Comparison of ENCODE assay signal across 25 mouse cellular contexts in the genomic region with DNA sequence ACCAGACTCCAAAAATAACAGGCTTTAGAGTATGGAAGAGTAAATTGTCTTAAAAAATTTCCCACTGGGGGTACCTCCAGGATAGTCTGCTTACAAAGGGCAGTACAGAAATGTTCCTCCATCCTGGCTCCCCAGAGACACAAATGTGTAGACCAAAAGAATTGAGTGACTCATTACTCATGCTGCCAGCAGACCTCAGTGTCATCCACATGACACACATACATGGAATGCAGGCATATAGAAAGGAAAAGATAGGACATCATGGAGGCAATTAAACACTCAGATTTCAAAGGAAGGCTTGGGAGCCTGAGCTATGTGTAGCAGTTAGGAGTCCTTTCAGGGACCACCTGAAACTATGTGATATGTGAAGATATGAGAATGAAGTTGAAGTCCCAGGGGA.
"Had no signal": no experiment of that assay in that cellular context is flagged by ENCODE, and none has a peak within 500 bp of the region (broad histone marks: within the 10 kb centered on the region; RNA-seq: fewer than 3 reads in every experiment).

No protein-coding gene starts in this region.

- H3K4me3 ChIP-seq: gastrocnemius, adult 2 months; heart, embryonic 10.5 days; heart, embryonic 12.5 days; hindbrain, embryonic 10.5 days; hindbrain, embryonic 12.5 days; intestine, embryonic 15.5 days; kidney, embryonic 15.5 days; limb, embryonic 13.5 days; limb, embryonic 15.5 days; liver, embryonic 12.5 days had no signal

- DNase-seq: gastrocnemius, adult 2 months; gastrocnemius, postnatal 10 days; gastrocnemius, postnatal 25 days; heart, adult 18-20 months; heart, postnatal 10 days; heart, postnatal 4 days; kidney, adult 18-20 months; kidney, adult 9 months; kidney, postnatal 14 days; kidney, postnatal 36 days; layer of hippocampus, adult 9-11 months; layer of hippocampus, postnatal 36 days; left cerebral cortex, postnatal 4 days had no signal

- H3K36me3 ChIP-seq: heart, embryonic 10.5 days; heart, embryonic 12.5 days; hindbrain, embryonic 10.5 days; hindbrain, embryonic 12.5 days; intestine, embryonic 15.5 days; kidney, embryonic 15.5 days; limb, embryonic 13.5 days; limb, embryonic 15.5 days; liver, embryonic 12.5 days had no signal

- H3K27me3 ChIP-seq: heart, embryonic 12.5 days; hindbrain, embryonic 12.5 days; intestine, embryonic 15.5 days; kidney, embryonic 15.5 days; limb, embryonic 13.5 days; limb, embryonic 15.5 days; liver, embryonic 12.5 days had no signal

- H3K4me1 ChIP-seq: heart, embryonic 10.5 days; heart, embryonic 12.5 days; hindbrain, embryonic 12.5 days; intestine, embryonic 15.5 days; kidney, embryonic 15.5 days; limb, embryonic 13.5 days; limb, embryonic 15.5 days; liver, embryonic 12.5 days had no signal

- H3K27ac ChIP-seq: gastrocnemius, adult 2 months; heart, embryonic 10.5 days; hindbrain, embryonic 10.5 days; hindbrain, embryonic 12.5 days; hindbrain, embryonic 14.5 days; intestine, embryonic 15.5 days; kidney, embryonic 15.5 days; kidney, postnatal 0 days; limb, embryonic 13.5 days; limb, embryonic 15.5 days; liver, embryonic 12.5 days; liver, embryonic 14.5 days had no signal
